Mouse (Mus musculus): Measurements from ENCODE around the gene Adcy4.

- TF ChIP-seq CTCF (IDR thresholded peaks at IDR 0.05) (peak; percentile 29; the same call in 1 of the 2 replicates), POLR2A (IDR thresholded peaks at IDR 0.05; ENCODE audit: insufficient read depth, low read depth, low read length) (no peak), EP300 (IDR thresholded peaks at IDR 0.05; ENCODE audit: insufficient read depth, low read depth, low read length) (no peak)
Observed at GRCm38 (mm10) chr14:55825216-55826051, 41.5 kb upstream of the Adcy4 start.
